8 mouse cellular contexts compared by ENCODE assay signal in genomic region chr9:108826700-108827340, GRCm38 (mm10). TPM values are rescaled to one million over a fixed set of nuclear protein-coding genes. Genes with fewer than 3 reads are reported as not detected.
DNase-seq lines count a peak whose midpoint lies in the region; ATAC-seq and TF ChIP-seq lines count a peak whose summit lies in the region.

No protein-coding gene starts in this region.

- DNase-seq in cerebellum, adult 11 months: peak; percentile 77
- peak; percentile 79 for DNase-seq in embryo, embryonic 10.5 days (ENCODE audit: low spot score)
- DNase-seq in liver, adult 2 months (ENCODE audit: extremely low read depth, low read depth, low spot score): no peak
- DNase-seq in midbrain, postnatal 0 days (ENCODE audit: low spot score): peak; percentile 74
- DNase-seq in spleen, postnatal 10 days (ENCODE audit: low spot score in 2 of 2): peak; percentile 78 to 80

- peak overlapping the region; percentile 92 for H3K4me2 ChIP-seq in intestine, embryonic 15.5 days (replicated peaks)
- peak overlapping the region; percentile 83 for H3K4me2 ChIP-seq in midbrain, postnatal 0 days (ENCODE audit: low read depth, low read length, poor library complexity, severe bottlenecking)

- H3K27ac ChIP-seq in intestine, embryonic 15.5 days: no peak overlapping the region
- H3K27ac ChIP-seq in liver, adult 2 months (replicated peaks; ENCODE audit: insufficient read depth, low read depth, low read length): no peak overlapping the region
- peak overlapping the region; percentile 85 for H3K27ac ChIP-seq in midbrain, postnatal 0 days (ENCODE audit: low read depth, low read length)

- H3K4me3 ChIP-seq in intestine, embryonic 15.5 days (replicated peaks): peak overlapping the region; percentile 42
- H3K4me3 ChIP-seq in liver, adult 2 months (ENCODE audit: insufficient read depth, low read depth, low read length): peak overlapping the region; percentile 40; the same call in 1 of the 2 replicates
- peak overlapping the region; percentile 78 for H3K4me3 ChIP-seq in midbrain, postnatal 0 days (ENCODE audit: low read depth, low read length)

- peaks cover 22% of the 10 kb centered on the region for H3K4me1 ChIP-seq in intestine, embryonic 15.5 days (replicated peaks)
- peaks cover 8% of the 10 kb centered on the region; the same call in 1 of the 2 replicates for H3K4me1 ChIP-seq in liver, adult 2 months (ENCODE audit: control insufficient read depth, insufficient read depth, low read length)
- peaks cover 3% of the 10 kb centered on the region; the same call in 1 of the 2 replicates for H3K4me1 ChIP-seq in midbrain, postnatal 0 days (ENCODE audit: insufficient read depth, low read length)

- H3K9me3 ChIP-seq in intestine, embryonic 15.5 days: no peaks in the 10 kb centered on the region
- no peaks in the 10 kb centered on the region for H3K9me3 ChIP-seq in midbrain, postnatal 0 days (ENCODE audit: low read length)

- 0 out of 2 replicates have a peak overlapping the region, but pooled peaks have one; percentile 13 for H3K9ac ChIP-seq in intestine, embryonic 15.5 days
- H3K9ac ChIP-seq in liver, adult 2 months (ENCODE audit: low read depth, low read length): no peak overlapping the region
- H3K9ac ChIP-seq in midbrain, postnatal 0 days (replicated peaks; ENCODE audit: low read length, poor library complexity, severe bottlenecking): peak overlapping the region; percentile 92

- WGBS in intestine, embryonic 15.5 days: 3% methylated on average over 39 of the region's 39 CpGs
- 3% methylated on average over 39 of the region's 39 CpGs for WGBS in liver, adult 2 months
- 1% methylated on average over 32 of the region's 39 CpGs for whole genome bisulfite sequencing in midbrain, postnatal 0 days

- ATAC-seq in cerebellum, adult (ENCODE audit: insufficient number of reproducible peaks, low FRiP score, low TSS enrichment): no peak
- peak; percentile 58 for ATAC-seq in granulocyte monocyte progenitor cell, adult 5-6 weeks (replicated peaks; ENCODE audit: poor library complexity, severe bottlenecking)
- ATAC-seq in intestine, embryonic 15.5 days: peak; percentile 70
- no peak for ATAC-seq in midbrain, postnatal 0 days (ENCODE audit: low FRiP score)

- H3K36me3 ChIP-seq in intestine, embryonic 15.5 days: no peaks in the 10 kb centered on the region
- H3K36me3 ChIP-seq in liver, adult 2 months (ENCODE audit: control insufficient read depth, insufficient read depth, low read length): no peaks in the 10 kb centered on the region
- H3K36me3 ChIP-seq in midbrain, postnatal 0 days (ENCODE audit: insufficient read depth, low read length): peaks cover 27% of the 10 kb centered on the region

- no peak for TF ChIP-seq POLR2A in liver, adult 2 months (IDR thresholded peaks at IDR 0.05; ENCODE audit: extremely low read depth, insufficient read depth, low read length)

- no peaks in the 10 kb centered on the region for H3K79me2 ChIP-seq in liver, adult 2 months (ENCODE audit: control insufficient read depth, insufficient read depth, low read length)

- peak; percentile 50 for TF ChIP-seq CTCF in liver, adult 2 months (IDR thresholded peaks at IDR 0.05; ENCODE audit: low read depth, low read length)
- no peak for TF ChIP-seq CTCF in midbrain, postnatal 0 days (IDR thresholded peaks at IDR 0.05)

- H3K27me3 ChIP-seq in intestine, embryonic 15.5 days (replicated peaks): peaks cover 83% of the 10 kb centered on the region
- peaks cover 32% of the 10 kb centered on the region for H3K27me3 ChIP-seq in liver, adult 2 months (ENCODE audit: control insufficient read depth, insufficient read depth, low read length)
- no peaks in the 10 kb centered on the region for H3K27me3 ChIP-seq in midbrain, postnatal 0 days (ENCODE audit: insufficient read depth, low read length)

RNA-seq across cellular contexts. Expression of gene Celsr3, which starts 0.7 kb away (rescaled TPM):
- total RNA-seq in granulocyte monocyte progenitor cell, adult 5-6 weeks (2014; fragmentation: Nextera tagmentation): 6.7 and 10.2 TPM in 2 replicates
- total RNA-seq in granulocyte monocyte progenitor cell, adult 5-6 weeks (2017): 0.99 and 2.2 TPM in 2 replicates
- 0.64 and 1.3 TPM in 2 replicates for polyA plus RNA-seq in intestine, embryonic 15.5 days (2015; fragmentation: Nextera tagmentation; extraction: Ambion mirVana)
- total RNA-seq in liver, adult 2 months (2014; rRNA removed): under 0.01 TPM in 1 of 2 replicates, not detected in the other
- not detected in 2 replicates for polyA plus RNA-seq in liver, adult 2 months (2012; rRNA removed)
- total RNA-seq in midbrain, postnatal 0 days (2014; rRNA removed): 61.7 and 76.3 TPM in 2 replicates
- 7.2 and 7.4 TPM in 2 replicates for polyA plus RNA-seq in midbrain, postnatal 0 days (2015; fragmentation: Nextera tagmentation; extraction: Ambion mirVana)

RNA-seq across cellular contexts. Expression of gene Nckipsd, which starts 18.7 kb away (rescaled TPM):
- total RNA-seq in granulocyte monocyte progenitor cell, adult 5-6 weeks (2014; fragmentation: Nextera tagmentation): 12.2 and 12.8 TPM in 2 replicates
- 4.9 and 9.1 TPM in 2 replicates for total RNA-seq in granulocyte monocyte progenitor cell, adult 5-6 weeks (2017)
- polyA plus RNA-seq in intestine, embryonic 15.5 days (2015; fragmentation: Nextera tagmentation; extraction: Ambion mirVana): 10.4 and 12.0 TPM in 2 replicates
- total RNA-seq in liver, adult 2 months (2014; rRNA removed): 2.2 and 2.8 TPM in 2 replicates
- 5.8 and 7.7 TPM in 2 replicates for polyA plus RNA-seq in liver, adult 2 months (2012; rRNA removed)
- 30.1 and 83.4 TPM in 2 replicates for total RNA-seq in midbrain, postnatal 0 days (2014; rRNA removed)
- polyA plus RNA-seq in midbrain, postnatal 0 days (2015; fragmentation: Nextera tagmentation; extraction: Ambion mirVana): 25.7 and 32.5 TPM in 2 replicates

RNA-seq across cellular contexts. Expression of gene Slc26a6, which starts 26.3 kb away (rescaled TPM):
- 4.7 and 18.3 TPM in 2 replicates for total RNA-seq in granulocyte monocyte progenitor cell, adult 5-6 weeks (2014; fragmentation: Nextera tagmentation)
- 1.5 and 3.5 TPM in 2 replicates for total RNA-seq in granulocyte monocyte progenitor cell, adult 5-6 weeks (2017)
- 36.1 and 43.3 TPM in 2 replicates for polyA plus RNA-seq in intestine, embryonic 15.5 days (2015; fragmentation: Nextera tagmentation; extraction: Ambion mirVana)
- total RNA-seq in liver, adult 2 months (2014; rRNA removed): 5.5 and 5.6 TPM in 2 replicates
- polyA plus RNA-seq in liver, adult 2 months (2012; rRNA removed): 5.4 and 6.7 TPM in 2 replicates
- total RNA-seq in midbrain, postnatal 0 days (2014; rRNA removed): 18.0 and 20.2 TPM in 2 replicates
- polyA plus RNA-seq in midbrain, postnatal 0 days (2015; fragmentation: Nextera tagmentation; extraction: Ambion mirVana): 23.8 and 24.6 TPM in 2 replicates

RNA-seq across cellular contexts. Expression of gene Ip6k2, which starts 43.2 kb away (rescaled TPM):
- total RNA-seq in granulocyte monocyte progenitor cell, adult 5-6 weeks (2014; fragmentation: Nextera tagmentation): 24.3 and 25.5 TPM in 2 replicates
- 34.4 and 35.8 TPM in 2 replicates for total RNA-seq in granulocyte monocyte progenitor cell, adult 5-6 weeks (2017)
- 62.6 and 65.0 TPM in 2 replicates for polyA plus RNA-seq in intestine, embryonic 15.5 days (2015; fragmentation: Nextera tagmentation; extraction: Ambion mirVana)
- 78.6 and 87.2 TPM in 2 replicates for total RNA-seq in liver, adult 2 months (2014; rRNA removed)
- 47.1 and 52.8 TPM in 2 replicates for polyA plus RNA-seq in liver, adult 2 months (2012; rRNA removed)
- 126 and 138 TPM in 2 replicates for total RNA-seq in midbrain, postnatal 0 days (2014; rRNA removed)
- 228 and 230 TPM in 2 replicates for polyA plus RNA-seq in midbrain, postnatal 0 days (2015; fragmentation: Nextera tagmentation; extraction: Ambion mirVana)

Comparison
In these comparisons a context has a peak if more than half of its experiments do, and no peak if none do; other contexts are left out.
1. ATAC-seq: peak in granulocyte monocyte progenitor cell, adult 5-6 weeks (single experiment) and intestine, embryonic 15.5 days (single experiment); none in cerebellum, adult (single experiment) and midbrain, postnatal 0 days (single experiment).
2. Peak in every context shown above with its lines, with median percentiles within 50 percentile points of each other: H3K4me3 ChIP-seq.